Mouse (Mus musculus) kidney, adult 2 months (tissue): ENCODE measurements around the gene Fbxl19.

Experiments
- CTCF ChIP-seq: fragments of 200-500 bp; conservative IDR thresholded peaks from 2 replicates; pipeline ENCODE4 v1.5.1; 2011; ENCODE audit warnings: low read depth, mild to moderate bottlenecking, control low read depth, low read length, moderate library complexity, mixed read lengths; ENCODE audit not compliant: insufficient read depth, insufficient read length
- POLR2A ChIP-seq: fragments of 200-500 bp; IDR thresholded peaks from one replicate; pipeline ENCODE4 v1.6.1; 2011; ENCODE audit warnings: low read depth, low read length, control low read depth

DNA sequence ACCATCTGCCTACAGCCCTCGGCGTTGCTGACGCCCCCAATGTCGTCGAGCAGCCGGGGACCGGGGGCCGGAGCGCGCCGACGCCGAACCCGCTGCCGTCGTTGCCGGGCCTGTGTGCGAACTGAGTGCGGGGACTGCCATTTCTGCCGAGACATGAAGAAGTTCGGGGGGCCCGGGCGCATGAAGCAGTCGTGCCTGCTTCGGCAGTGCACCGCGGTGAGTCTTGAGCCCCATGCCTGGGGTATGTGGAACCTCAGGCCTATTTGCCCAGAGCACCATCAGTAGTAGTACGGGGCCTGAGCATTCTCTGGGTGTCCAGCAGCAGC, 3.9 kb downstream of the Fbxl19 start:
- no peak for TF ChIP-seq CTCF
- no peak for TF ChIP-seq POLR2A
